Mouse (Mus musculus) embryonic facial prominence, embryonic 11.5 days (tissue): ENCODE measurements at regions not wholly inside any gene's neighbourhood (a gene's known extent, or its start where the extent isn't known, plus 50 kb on each side); places are given as distances from the start of the nearest gene placed in this dataset.

Source experiments
- ATAC-seq: fragments of 200-750 bp; cut with Nextera tagmentation; replicated peaks from 2 replicates; pipeline ENCODE4 v1.8.0; 2017; ENCODE audit warnings: low read depth; ENCODE audit not compliant: insufficient number of reproducible peaks, low FRiP score, low TSS enrichment
- DNase-seq: peaks from one replicate; pipeline ENCODE4 v3.0.0-alpha.2; 2015; ENCODE audit warnings: low spot score
- H3K27ac ChIP-seq: fragments of 300-500 bp; sonication (generic); replicated peaks from 2 replicates; pipeline ENCODE4 v1.5.1; 2014; ENCODE audit warnings: mild to moderate bottlenecking, low read depth, low read length, control low read depth
- H3K27me3 ChIP-seq: fragments of 300-500 bp; sonication (generic); 2 replicates; pipeline ENCODE4 v1.6.1; 2014; ENCODE audit warnings: mild to moderate bottlenecking, low read length, moderate library complexity, mixed read lengths; ENCODE audit not compliant: control insufficient read depth, insufficient read depth
- H3K36me3 ChIP-seq: fragments of 300-500 bp; sonication (generic); replicated peaks from 2 replicates; pipeline ENCODE4 v1.6.1; 2014; ENCODE audit warnings: low read depth, mild to moderate bottlenecking, low read length, moderate library complexity, mixed read lengths; ENCODE audit not compliant: control insufficient read depth, insufficient read depth
- H3K4me1 ChIP-seq: fragments of 300-500 bp; sonication (generic); 2 replicates; pipeline ENCODE4 v1.6.1; 2014; ENCODE audit warnings: low read length, mixed read lengths; ENCODE audit not compliant: control insufficient read depth, insufficient read depth
- H3K4me2 ChIP-seq: fragments of 300-500 bp; sonication (generic); 2 replicates; pipeline ENCODE4 v1.6.1; 2014; ENCODE audit warnings: low read depth, mild to moderate bottlenecking, control low read depth, low read length, moderate library complexity
- H3K4me3 ChIP-seq: fragments of 300-500 bp; sonication (generic); 2 replicates; pipeline ENCODE4 v1.5.1; 2014; ENCODE audit warnings: low read depth, low read length, control low read depth
- H3K9ac ChIP-seq: fragments of 300-500 bp; sonication (generic); replicated peaks from 2 replicates; pipeline ENCODE4 v1.6.1; 2014; ENCODE audit warnings: mild to moderate bottlenecking, control low read depth, low read length
- H3K9me3 ChIP-seq: fragments of 300-500 bp; sonication (generic); replicated peaks from 2 replicates; pipeline ENCODE4 v1.6.1; 2016; ENCODE audit warnings: mild to moderate bottlenecking, low read length, inconsistent platforms, mixed read lengths; ENCODE audit not compliant: control insufficient read depth
- WGBS: fragments of 180-500 bp; shearing (Covaris S2); extraction: QIAGEN DNeasy Blood & Tissue Kit; methylation state at CpG from one replicate; pipeline ENCODE4 v1.1.7; 2014; 5-methylcytosine and 5-hydroxymethylcytosine counted together

DNA sequence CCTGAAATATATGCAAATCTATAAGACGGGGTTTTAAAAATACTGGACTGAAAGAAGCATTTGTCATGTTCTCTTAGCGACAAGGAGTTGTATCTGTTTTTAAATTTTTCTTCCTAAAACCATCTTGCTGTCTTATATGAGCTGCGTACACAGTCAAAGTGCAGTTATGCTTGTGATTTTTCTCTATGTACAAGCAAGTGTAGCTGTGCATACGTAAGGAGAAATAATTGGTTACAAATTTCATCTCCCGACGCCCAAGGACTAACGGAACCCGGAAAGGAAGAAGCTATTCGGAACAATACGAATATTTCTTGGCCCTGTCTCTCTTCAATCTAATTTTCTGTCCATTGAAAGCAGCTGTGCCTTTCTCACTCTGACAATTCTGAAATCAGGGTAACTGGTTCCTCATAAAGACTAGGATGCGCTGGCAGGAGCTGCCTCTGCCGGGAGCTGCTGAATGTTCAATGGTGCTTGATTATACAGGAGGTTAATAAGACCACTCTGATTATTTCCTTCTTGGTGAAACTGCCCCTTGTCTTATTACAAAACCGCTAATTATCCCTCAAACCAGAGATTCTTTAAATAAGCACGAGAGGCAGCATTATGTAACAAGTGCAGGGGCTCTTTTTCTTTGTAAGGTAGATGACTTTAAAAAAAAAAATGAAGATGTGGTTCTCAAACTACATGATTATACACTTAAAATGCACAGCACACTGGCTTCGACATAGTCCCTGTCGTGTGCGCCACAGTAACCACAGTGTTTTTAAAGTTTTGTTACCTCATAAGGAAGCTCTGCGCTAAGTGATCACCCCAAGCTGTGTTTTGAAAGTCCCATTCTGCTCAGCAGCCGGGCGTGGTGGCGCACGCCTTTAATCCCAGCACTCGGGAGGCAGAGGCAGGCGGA is 296.8 kb downstream of the Spry2 start:
- no peaks in the 10 kb centered on the region for H3K27me3 ChIP-seq
- H3K9ac ChIP-seq: no peak overlapping the region
- no peaks in the 10 kb centered on the region for H3K36me3 ChIP-seq
- H3K4me2 ChIP-seq: no peak overlapping the region
- H3K4me3 ChIP-seq: no peak overlapping the region
- DNase-seq (no peak), ATAC-seq (no peak)
- no peaks in the 10 kb centered on the region for H3K9me3 ChIP-seq
- H3K4me1 ChIP-seq: no peaks in the 10 kb centered on the region
- no peak overlapping the region for H3K27ac ChIP-seq
- 79% methylated on average over 24 of the region's 24 CpGs for WGBS

DNA sequence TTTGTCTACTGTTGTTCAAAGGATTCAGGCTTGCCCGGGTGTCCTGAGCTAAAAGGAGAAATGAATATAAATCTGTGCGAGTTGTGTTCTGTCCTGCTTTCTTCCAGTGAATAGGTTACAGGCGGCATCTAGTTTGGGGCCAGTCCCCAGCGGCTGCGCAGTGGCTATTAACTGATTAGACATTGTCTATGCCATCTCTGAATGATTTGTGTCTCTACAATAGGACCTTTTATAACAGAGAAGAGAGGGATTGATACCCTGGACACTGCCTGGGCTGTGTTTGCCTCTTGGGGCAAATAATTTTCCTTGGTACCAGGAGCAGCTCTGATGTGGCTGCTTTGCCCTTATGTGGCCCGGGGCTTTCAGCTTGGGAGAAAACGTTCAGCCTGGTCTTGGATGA is 306.9 kb downstream of the Spry2 start:
- H3K4me1 ChIP-seq: no peaks in the 10 kb centered on the region
- H3K9ac ChIP-seq: no peak overlapping the region
- H3K27me3 ChIP-seq: no peaks in the 10 kb centered on the region
- 72% methylated on average over 7 of the region's 7 CpGs for WGBS
- no peak overlapping the region for H3K4me3 ChIP-seq
- no peak overlapping the region for H3K4me2 ChIP-seq
- ATAC-seq (no peak), DNase-seq (no peak)
- H3K36me3 ChIP-seq: no peaks in the 10 kb centered on the region
- no peaks in the 10 kb centered on the region for H3K9me3 ChIP-seq
- H3K27ac ChIP-seq: no peak overlapping the region

- Histone ChIP-seq H3K4me1 (no peaks in the 10 kb centered on the region), H3K9ac (no peak overlapping the region), H3K4me2 (no peak overlapping the region), H3K9me3 (no peaks in the 10 kb centered on the region), H3K27ac (no peak overlapping the region), H3K4me3 (no peak overlapping the region), H3K36me3 (no peaks in the 10 kb centered on the region), H3K27me3 (no peaks in the 10 kb centered on the region)
- no peak for DNase-seq
- no peak for ATAC-seq
- 91% methylated on average over 20 of the region's 20 CpGs for WGBS
Observed at GRCm38 (mm10) chr14:105589261-105589660, 307.4 kb downstream of the Spry2 start.

GRCm38 (mm10) chr14:105588391-105589163 is 308.0 kb downstream of the Spry2 start:
- DNase-seq (peak; percentile 66), ATAC-seq (peak; percentile 82)
- H3K36me3 ChIP-seq: no peaks in the 10 kb centered on the region
- WGBS: 52% methylated on average over 15 of the region's 15 CpGs
- H3K27me3 ChIP-seq: no peaks in the 10 kb centered on the region
- H3K4me1 ChIP-seq: no peaks in the 10 kb centered on the region
- H3K27ac ChIP-seq: no peak overlapping the region
- no peak overlapping the region for H3K4me2 ChIP-seq
- H3K9me3 ChIP-seq: no peaks in the 10 kb centered on the region
- H3K9ac ChIP-seq: no peak overlapping the region
- no peak overlapping the region for H3K4me3 ChIP-seq

DNA sequence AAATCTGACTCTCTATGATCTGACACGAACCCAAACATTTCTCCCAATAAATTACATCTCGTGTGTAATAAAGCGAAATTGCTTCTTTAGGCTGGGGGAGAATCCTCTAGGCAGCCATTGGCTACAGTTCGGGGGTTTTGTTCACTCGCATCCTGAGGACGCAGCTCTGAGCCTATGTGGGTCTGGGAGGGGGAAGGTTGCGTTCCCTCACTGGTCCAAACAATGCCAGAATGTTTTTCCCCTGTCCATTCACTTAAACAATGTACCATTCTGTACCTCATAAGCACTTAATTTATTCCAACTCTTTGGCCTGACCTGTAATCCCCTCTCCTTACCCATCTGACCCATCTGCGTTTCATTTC is 308.6 kb downstream of the Spry2 start:
- ATAC-seq: peak; percentile 41; the same call in 1 of the 2 replicates
- no peaks in the 10 kb centered on the region for H3K4me1 ChIP-seq
- no peak overlapping the region for H3K9ac ChIP-seq
- no peaks in the 10 kb centered on the region for H3K27me3 ChIP-seq
- no peaks in the 10 kb centered on the region for H3K36me3 ChIP-seq
- WGBS: 47% methylated on average over 8 of the region's 8 CpGs
- no peak overlapping the region for H3K4me3 ChIP-seq
- H3K4me2 ChIP-seq: no peak overlapping the region
- H3K27ac ChIP-seq: no peak overlapping the region
- H3K9me3 ChIP-seq: no peaks in the 10 kb centered on the region
- no peak for DNase-seq

DNA sequence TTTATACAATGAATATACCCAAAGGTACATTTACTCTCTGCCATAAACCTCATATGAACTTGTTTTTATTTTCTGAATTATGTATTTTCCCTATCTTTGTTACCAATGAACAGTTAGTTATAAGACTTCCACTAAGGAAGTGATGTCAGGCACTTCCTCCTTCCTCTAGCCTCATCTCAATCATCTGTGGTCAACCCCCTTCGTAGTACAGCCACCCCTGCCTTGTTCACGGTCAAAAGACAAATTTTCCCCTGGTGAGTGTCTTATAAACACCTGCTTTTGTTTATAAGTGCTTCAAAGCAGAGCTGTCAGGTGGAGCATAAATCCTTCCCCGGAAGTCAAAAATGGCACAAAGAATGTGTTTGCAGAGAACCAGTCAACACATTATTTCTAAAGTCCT is 312.0 kb downstream of the Spry2 start:
- WGBS: 56% methylated on average over 3 of the region's 3 CpGs
- DNase-seq (no peak), ATAC-seq (no peak)
- Histone ChIP-seq H3K4me3 (no peak overlapping the region), H3K4me2 (no peak overlapping the region), H3K9me3 (no peaks in the 10 kb centered on the region), H3K9ac (no peak overlapping the region), H3K4me1 (no peaks in the 10 kb centered on the region), H3K36me3 (no peaks in the 10 kb centered on the region), H3K27ac (no peak overlapping the region), H3K27me3 (no peaks in the 10 kb centered on the region)

DNA sequence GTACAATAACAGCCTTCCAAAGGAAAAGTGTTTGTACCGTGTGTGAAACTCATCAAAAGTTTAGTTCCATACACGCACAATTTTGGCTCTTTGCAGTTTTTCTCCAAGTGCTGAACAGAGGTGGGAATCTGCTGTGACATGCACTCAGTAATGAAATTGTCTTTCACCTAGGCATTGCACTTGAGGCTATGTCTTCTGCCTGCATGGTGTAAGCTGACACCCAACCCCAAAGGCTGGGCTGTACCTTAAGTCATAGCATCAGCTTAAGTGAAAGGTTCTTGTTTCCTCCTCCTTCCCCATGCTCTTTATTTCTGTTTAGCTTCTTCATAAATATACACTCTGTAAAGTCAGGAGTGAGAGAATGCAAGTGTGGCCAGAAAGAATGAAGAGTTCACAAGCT is 313.1 kb downstream of the Spry2 start:
- Histone ChIP-seq H3K9ac (no peak overlapping the region), H3K4me3 (no peak overlapping the region), H3K27me3 (no peaks in the 10 kb centered on the region), H3K4me2 (no peak overlapping the region), H3K36me3 (no peaks in the 10 kb centered on the region), H3K27ac (no peak overlapping the region), H3K4me1 (no peaks in the 10 kb centered on the region), H3K9me3 (no peaks in the 10 kb centered on the region)
- DNase-seq (no peak), ATAC-seq (no peak)
- 83% methylated on average over 2 of the region's 2 CpGs for WGBS

DNA sequence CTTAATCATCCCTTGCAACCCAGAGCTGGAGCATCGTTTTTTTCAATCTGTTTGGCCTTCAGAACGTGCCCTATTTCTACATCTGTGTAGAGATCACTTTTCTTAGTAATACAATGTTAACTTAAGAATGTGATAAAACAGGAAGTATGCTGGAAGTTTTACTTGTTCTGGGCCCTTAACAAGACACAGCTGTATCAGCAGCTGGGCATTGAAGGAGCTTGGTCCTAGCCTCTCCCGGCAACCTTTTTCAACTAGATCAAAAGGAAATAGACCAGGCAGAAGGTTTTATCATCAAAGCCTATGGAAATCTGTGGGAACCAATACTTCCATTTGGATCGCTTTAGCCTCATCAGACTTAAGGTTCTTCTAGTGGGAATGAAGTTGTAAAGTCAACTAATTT is 317.9 kb downstream of the Ndfip2 start:
- Histone ChIP-seq H3K9me3 (no peaks in the 10 kb centered on the region), H3K4me1 (no peaks in the 10 kb centered on the region), H3K36me3 (no peaks in the 10 kb centered on the region), H3K27me3 (no peaks in the 10 kb centered on the region), H3K27ac (no peak overlapping the region), H3K4me2 (no peak overlapping the region), H3K4me3 (no peak overlapping the region), H3K9ac (no peak overlapping the region)
- WGBS: 35% methylated on average over 4 of the region's 4 CpGs
- DNase-seq: peak; percentile 64
- ATAC-seq: no peak
